Mouse (Mus musculus) retina, postnatal 1 day (tissue): ENCODE measurements at regions not wholly inside any gene's neighbourhood (a gene's known extent, or its start where the extent isn't known, plus 50 kb on each side); places are given as distances from the start of the nearest gene placed in this dataset.

Experiments
- DNase-seq: peaks from one replicate; pipeline ENCODE4 v3.0.0-alpha.2; 2012

- peak; percentile 24 for DNase-seq
Measured at GRCm38 (mm10) chr16:60815628-60816414, 210.5 kb upstream of the Epha6 start.

- no peak for DNase-seq
Measured at GRCm38 (mm10) chr16:60800746-60801145, 195.4 kb upstream of the Epha6 start.
